Mouse (Mus musculus) lung, embryonic 16.5 days (tissue): ENCODE results near the gene Ccdc33. TPM values are rescaled to one million over a fixed set of nuclear protein-coding genes. Genes with fewer than 3 reads are reported as not detected.

Source experiments
- polyA plus RNA-seq: library from polyadenylated mRNA; unstranded; fragments of >200 nt; fragmentation: Nextera tagmentation; extraction: Ambion mirVana; gene quantifications from 2 replicates; pipeline ENCODE4 v1.2.1, GENCODE M21; 2015

The Ccdc33 gene
- polyA plus RNA-seq, 1 experiment from 2014 or later = 0.68 TPM

Other genes with a start within 250 kb of the Ccdc33 start
- gene Ubl7, start 207.8 kb downstream of the Ccdc33 start, polyA plus RNA-seq = 105 and 112 TPM in 2 replicates
- gene Sema7a, start 178.7 kb downstream of the Ccdc33 start, polyA plus RNA-seq = 0.74 and 0.93 TPM in 2 replicates
- gene Cyp11a1, start 112.4 kb downstream of the Ccdc33 start, polyA plus RNA-seq = 0.58 and 0.74 TPM in 2 replicates
- gene Stra6, start 55.0 kb downstream of the Ccdc33 start, polyA plus RNA-seq = 1.0 TPM in 2 replicates
- gene Islr, start 85.5 kb upstream of the Ccdc33 start, polyA plus RNA-seq = 79.4 and 79.9 TPM in 2 replicates
- gene Islr2, start 85.5 kb upstream of the Ccdc33 start, polyA plus RNA-seq = 0.25 and 0.38 TPM in 2 replicates
- gene Pml, start 131.0 kb upstream of the Ccdc33 start, polyA plus RNA-seq = 20.4 and 21.6 TPM in 2 replicates
- gene Stoml1, start 134.3 kb upstream of the Ccdc33 start, polyA plus RNA-seq = 28.7 and 28.8 TPM in 2 replicates
- gene Loxl1, start 194.4 kb upstream of the Ccdc33 start, polyA plus RNA-seq = 38.6 and 42.4 TPM in 2 replicates